ENCODE assay signal across 13 mouse cellular contexts in the genomic region with DNA sequence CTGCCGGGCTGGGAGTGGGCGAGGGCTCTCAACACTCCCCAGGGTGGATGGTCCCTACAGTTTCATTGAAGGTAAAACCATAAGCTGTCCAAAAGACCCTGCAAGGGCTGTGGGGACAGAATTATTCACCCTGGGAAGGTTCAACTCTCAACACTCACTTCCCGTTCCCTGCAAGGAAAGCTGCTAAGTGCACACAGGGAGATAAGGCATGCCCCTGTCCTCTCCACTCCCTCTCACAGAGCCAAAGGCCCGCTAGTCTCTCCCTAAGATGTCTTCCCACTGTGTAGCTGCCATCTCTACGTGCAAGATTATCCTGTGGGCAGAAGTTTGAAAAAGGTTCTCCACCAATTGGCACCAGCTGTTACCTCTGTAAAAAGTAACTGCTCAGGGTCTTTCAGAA.
DNase-seq lines count a peak whose midpoint lies in the region; ATAC-seq lines count a peak whose summit lies in the region.
"Had no signal": no experiment of that assay in that cellular context is flagged by ENCODE, and none has a peak within 500 bp of the region (broad histone marks: within the 10 kb centered on the region; RNA-seq: fewer than 3 reads in every experiment).

No protein-coding gene starts in this region.

- no peaks in the 10 kb centered on the region for H3K9me3 ChIP-seq in forebrain, embryonic 12.5 days
- no peaks in the 10 kb centered on the region for H3K9me3 ChIP-seq in forebrain, embryonic 16.5 days (ENCODE audit: control insufficient read depth, low read length)
- H3K9me3 ChIP-seq in kidney, embryonic 14.5 days (ENCODE audit: control insufficient read depth, low read length): no peaks in the 10 kb centered on the region

- no peak overlapping the region for H3K4me2 ChIP-seq in forebrain, embryonic 12.5 days
- no peak overlapping the region for H3K4me2 ChIP-seq in forebrain, embryonic 16.5 days (ENCODE audit: low read length)
- no peak overlapping the region for H3K4me2 ChIP-seq in kidney, embryonic 14.5 days (replicated peaks; ENCODE audit: low read depth, low read length)

- no peak for ATAC-seq in forebrain, embryonic 12.5 days (ENCODE audit: low FRiP score)
- ATAC-seq in forebrain, embryonic 16.5 days: no peak
- ATAC-seq in kidney, embryonic 14.5 days (ENCODE audit: low FRiP score, low TSS enrichment): no peak

- H3K4me1 ChIP-seq in forebrain, embryonic 12.5 days: peaks cover 36% of the 10 kb centered on the region
- H3K4me1 ChIP-seq in forebrain, embryonic 16.5 days (replicated peaks; ENCODE audit: control insufficient read depth, insufficient read depth, low read length): peaks cover 4% of the 10 kb centered on the region; the same call in 1 of the 2 replicates
- peaks cover 52% of the 10 kb centered on the region for H3K4me1 ChIP-seq in kidney, embryonic 14.5 days (ENCODE audit: control insufficient read depth, insufficient read depth, low read length)

- H3K36me3 ChIP-seq in forebrain, embryonic 12.5 days (replicated peaks): no peaks in the 10 kb centered on the region; the same call in 1 of the 2 replicates
- no peaks in the 10 kb centered on the region for H3K36me3 ChIP-seq in forebrain, embryonic 16.5 days (ENCODE audit: control insufficient read depth, insufficient read depth)
- H3K36me3 ChIP-seq in kidney, embryonic 14.5 days (ENCODE audit: control insufficient read depth, insufficient read depth, low read length): no peaks in the 10 kb centered on the region

- H3K27me3 ChIP-seq in forebrain, embryonic 12.5 days: no peaks in the 10 kb centered on the region
- no peaks in the 10 kb centered on the region for H3K27me3 ChIP-seq in forebrain, embryonic 16.5 days (replicated peaks; ENCODE audit: control insufficient read depth, insufficient read depth, low read length)
- no peaks in the 10 kb centered on the region for H3K27me3 ChIP-seq in kidney, embryonic 14.5 days (ENCODE audit: control insufficient read depth, insufficient read depth, low read length)

- 58% methylated on average over 5 of the region's 5 CpGs for WGBS in forebrain, embryonic 12.5 days
- 47% methylated on average over 5 of the region's 5 CpGs for WGBS in forebrain, embryonic 16.5 days
- WGBS in kidney, embryonic 14.5 days: 55% methylated on average over 5 of the region's 5 CpGs

- no peak overlapping the region for H3K4me3 ChIP-seq in forebrain, embryonic 12.5 days (replicated peaks)
- no peak overlapping the region for H3K4me3 ChIP-seq in forebrain, embryonic 16.5 days (replicated peaks; ENCODE audit: low read length)
- no peak overlapping the region for H3K4me3 ChIP-seq in kidney, embryonic 14.5 days (ENCODE audit: low read length)

- no peak overlapping the region for H3K9ac ChIP-seq in forebrain, embryonic 12.5 days
- H3K9ac ChIP-seq in forebrain, embryonic 16.5 days (replicated peaks; ENCODE audit: low read depth, low read length): no peak overlapping the region
- H3K9ac ChIP-seq in kidney, embryonic 14.5 days (ENCODE audit: low read depth, low read length): no peak overlapping the region

- 0 out of 2 replicates have a peak overlapping the region, but pooled peaks have one; percentile 66 for H3K27ac ChIP-seq in forebrain, embryonic 12.5 days
- H3K27ac ChIP-seq in forebrain, embryonic 16.5 days (ENCODE audit: low read length): no peak overlapping the region
- H3K27ac ChIP-seq in kidney, embryonic 14.5 days (ENCODE audit: low read depth, low read length): peak overlapping the region; percentile 39; the same call in 1 of the 2 replicates
- H3K27ac ChIP-seq: hindbrain, postnatal 0 days had no signal

- no peak for DNase-seq in kidney, postnatal 36 days
- DNase-seq in MEL-GATA-1-ER (ENCODE audit: extremely low read depth, low read depth) (peak; percentile 62), liver (peak; percentile 38)
- DNase-seq in thymus, postnatal 4 days: no peak
- no peak for DNase-seq in layer of hippocampus, adult 11-12 months (ENCODE audit: low spot score)
- DNase-seq: cerebellum, postnatal 25 days; gastrocnemius, postnatal 14 days; spleen, adult 18-20 months; thymus, adult 18-20 months had no signal

Comparison
In these comparisons a context has a peak if more than half of its experiments do, and no peak if none do; other contexts are left out.
1. DNase-seq: peak in MEL-GATA-1-ER (single experiment) and liver (single experiment); none in kidney, postnatal 36 days (0 of 2), thymus, postnatal 4 days (single experiment) and layer of hippocampus, adult 11-12 months (single experiment).